Mouse (Mus musculus): ENCODE data around the gene Col12a1. TPM values are rescaled to one million over a fixed set of nuclear protein-coding genes. Genes with fewer than 3 reads are reported as not detected.

Col12a1 gene
- total and polyA plus RNA-seq, 3 experiments: 0.07 to 0.46 (median 0.21) TPM

- in situ Hi-C loops (cut with MboI; ENCODE audit: low pct_ligation_motif_present, low pct_unique_long_range_greater_than_20kb, low sequenced_read_pairs): no loop called here
- dilution Hi-C loops (cut with MboI; ENCODE audit: extremely low pct_ligation_motif_present, extremely low pct_unique_long_range_greater_than_20kb, low sequenced_read_pairs): no loop called here
- Histone ChIP-seq H3K4me1 (ENCODE audit: control insufficient read depth in 1 of 2, insufficient read depth in 2 of 2) (peaks cover 0 to 11% of the 10 kb centered on the region in 2 experiments; a peak in 2 of 4 replicates), H3K9ac (ENCODE audit: insufficient read depth, low read depth) (no peak overlapping the region), H3K27ac (ENCODE audit: insufficient read depth, low read depth) (no peak overlapping the region), H3K36me3 (replicated peaks in 1 of 2; ENCODE audit: control insufficient read depth in 1 of 2, insufficient read depth in 1 of 2, low read length in 1 of 2) (no peaks in the 10 kb centered on the region), H3K9me3 (replicated peaks; ENCODE audit: low read length) (no peaks in the 10 kb centered on the region), H3K4me3 (replicated peaks in 1 of 3; ENCODE audit: low read depth in 2 of 3, low read length in 2 of 3, poor library complexity in 1 of 3) (no peak overlapping the region), H3K4me2 (ENCODE audit: insufficient read depth, low read depth, poor library complexity, severe bottlenecking) (no peak overlapping the region), H3K79me2 (replicated peaks; ENCODE audit: control insufficient read depth, extremely low read depth, insufficient read depth, poor library complexity, severe bottlenecking) (no peaks in the 10 kb centered on the region), H3K27me3 (replicated peaks) (no peaks in the 10 kb centered on the region)
- no peak for DNase-seq (ENCODE audit: extremely low read depth)
- TF ChIP-seq MAZ (IDR thresholded peaks at IDR 0.05; ENCODE audit: low read depth, low read length) (no peak), PAX5 (IDR thresholded peaks at IDR 0.05; ENCODE audit: low read length) (no peak), ETS1 (conservative IDR thresholded peaks at IDR 0.05; ENCODE audit: low read depth, low read length) (no peak), NRF1 (IDR thresholded peaks at IDR 0.05; ENCODE audit: low read depth, low read length) (no peak), MXI1 (IDR thresholded peaks at IDR 0.05; ENCODE audit: low read depth, low read length) (no peak), MAFK (IDR thresholded peaks at IDR 0.05; ENCODE audit: insufficient replicate concordance, low read length) (no peak), JUN (IDR thresholded peaks at IDR 0.05; ENCODE audit: insufficient read depth, low read depth, low read length) (no peak), MYC (IDR thresholded peaks at IDR 0.05; ENCODE audit: low read depth, low read length) (no peak), CTCF (conservative IDR thresholded peaks at IDR 0.05 in 1 of 2, IDR thresholded peaks at IDR 0.05 in 1 of 2; ENCODE audit: low read depth in 2 of 2, low read length in 2 of 2) (no peak)
Observed at GRCm38 (mm10) chr9:79608795-79609194, 109.8 kb downstream of the Col12a1 start.

- H3K36me3 ChIP-seq (replicated peaks in 1 of 2; ENCODE audit: control insufficient read depth in 1 of 2, insufficient read depth in 1 of 2, low read length in 1 of 2): no peaks in the 10 kb centered on the region
- H3K4me2 ChIP-seq (ENCODE audit: insufficient read depth, low read depth, poor library complexity, severe bottlenecking): no peak overlapping the region
- in situ Hi-C loops (cut with MboI; ENCODE audit: low pct_ligation_motif_present, low pct_unique_long_range_greater_than_20kb, low sequenced_read_pairs): no loop called here
- no peaks in the 10 kb centered on the region for H3K9me3 ChIP-seq (replicated peaks; ENCODE audit: low read length)
- no peak for DNase-seq (ENCODE audit: extremely low read depth)
- TF ChIP-seq IRF4 (IDR thresholded peaks at IDR 0.05; ENCODE audit: low read depth, low read length): no peak
- no peak for TF ChIP-seq JUN (IDR thresholded peaks at IDR 0.05; ENCODE audit: insufficient read depth, low read depth, low read length)
- TF ChIP-seq JUND (conservative IDR thresholded peaks at IDR 0.05; ENCODE audit: low read depth, low read length): no peak
- no peak for TF ChIP-seq USF2 (conservative IDR thresholded peaks at IDR 0.05; ENCODE audit: low read depth, low read length)
- TF ChIP-seq NRF1 (IDR thresholded peaks at IDR 0.05; ENCODE audit: low read depth, low read length): no peak
- no peak for TF ChIP-seq BHLHE40 (IDR thresholded peaks at IDR 0.05; ENCODE audit: low read depth, low read length)
- no peak for TF ChIP-seq TCF12 (IDR thresholded peaks at IDR 0.05; ENCODE audit: low read depth, low read length)
- no peak for TF ChIP-seq MXI1 (IDR thresholded peaks at IDR 0.05; ENCODE audit: low read depth, low read length)
- no peak for TF ChIP-seq MYC (IDR thresholded peaks at IDR 0.05; ENCODE audit: low read depth, low read length)
- no peak for TF ChIP-seq RCOR1 (conservative IDR thresholded peaks at IDR 0.05; ENCODE audit: low read depth, low read length)
- TF ChIP-seq ZNF384 (IDR thresholded peaks at IDR 0.05; ENCODE audit: low read depth, low read length): no peak
- no peak for TF ChIP-seq NELFE (IDR thresholded peaks at IDR 0.05; ENCODE audit: low read depth, low read length)
- no peak for TF ChIP-seq TBP (conservative IDR thresholded peaks at IDR 0.05; ENCODE audit: low read depth, low read length)
- TF ChIP-seq CTCF (conservative IDR thresholded peaks at IDR 0.05 in 1 of 2, IDR thresholded peaks at IDR 0.05 in 1 of 2; ENCODE audit: low read depth in 2 of 2, low read length in 2 of 2): no peak
- no peak for TF ChIP-seq MEF2A (IDR thresholded peaks at IDR 0.05; ENCODE audit: borderline replicate concordance, low read depth, low read length)
- no peak for TF ChIP-seq ZC3H11A (IDR thresholded peaks at IDR 0.05; ENCODE audit: low read depth, low read length)
- no peak for TF ChIP-seq ZKSCAN1 (IDR thresholded peaks at IDR 0.05; ENCODE audit: borderline replicate concordance, low read depth, low read length)
- TF ChIP-seq POLR2A (IDR thresholded peaks at IDR 0.05; ENCODE audit: low read depth, low read length): no peak
- TF ChIP-seq SMC3 (IDR thresholded peaks at IDR 0.05; ENCODE audit: low read depth, low read length): no peak
- no peaks in the 10 kb centered on the region for H3K27me3 ChIP-seq (replicated peaks)
- H3K27ac ChIP-seq (ENCODE audit: insufficient read depth, low read depth): no peak overlapping the region
- H3K4me1 ChIP-seq (ENCODE audit: control insufficient read depth in 1 of 2, insufficient read depth in 2 of 2): peaks cover 0 to 11% of the 10 kb centered on the region in 2 experiments; a peak in 2 of 4 replicates
- no peak overlapping the region for H3K4me3 ChIP-seq (replicated peaks in 1 of 3; ENCODE audit: low read depth in 2 of 3, low read length in 2 of 3, poor library complexity in 1 of 3)
- H3K79me2 ChIP-seq (replicated peaks; ENCODE audit: control insufficient read depth, extremely low read depth, insufficient read depth, poor library complexity, severe bottlenecking): no peaks in the 10 kb centered on the region
- no peak overlapping the region for H3K9ac ChIP-seq (ENCODE audit: insufficient read depth, low read depth)
- dilution Hi-C loops (cut with MboI; ENCODE audit: extremely low pct_ligation_motif_present, extremely low pct_unique_long_range_greater_than_20kb, low sequenced_read_pairs): no loop called here
Observed at GRCm38 (mm10) chr9:79608062-79608531, 110.5 kb downstream of the Col12a1 start.

Measured in CH12.LX (cell line).